Mouse (Mus musculus) lung, postnatal 0 days (tissue): ENCODE data around the gene Mllt10.

Experiments
- CTCF ChIP-seq: IDR thresholded peaks from 2 replicates; pipeline ENCODE4 v1.5.1; 2016; ENCODE audit warnings: antibody characterized with exemption, mild to moderate bottlenecking
- EP300 ChIP-seq: IDR thresholded peaks from 2 replicates; pipeline ENCODE4 v1.6.1; 2016; ENCODE audit warnings: antibody characterized with exemption, mild to moderate bottlenecking, control low read depth

DNA sequence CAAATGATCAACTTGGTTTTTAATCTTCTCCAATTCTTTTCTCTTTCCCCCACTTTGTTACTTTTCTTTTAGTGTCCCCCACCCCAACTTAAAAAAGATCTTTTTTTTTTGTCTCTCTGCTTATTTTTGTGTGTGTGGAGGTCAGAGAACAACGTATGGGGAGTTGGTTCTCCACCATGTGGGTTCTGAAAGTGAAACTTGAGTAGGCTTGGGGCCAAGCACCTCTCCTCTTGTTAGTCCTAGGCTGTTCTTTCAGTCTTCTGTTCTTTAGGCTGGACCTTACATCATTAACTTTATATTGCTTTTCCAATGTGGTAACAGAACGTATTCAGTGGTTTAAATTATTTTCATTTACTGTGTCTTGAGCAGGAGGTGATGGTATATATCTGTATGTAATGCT is 40.8 kb downstream of the Mllt10 start:
- no peak for TF ChIP-seq CTCF
- no peak for TF ChIP-seq EP300
